Mouse (Mus musculus) spleen, postnatal 14 days (tissue): Measurements from ENCODE around the gene Cyp24a1.
A peak's percentile ranks its signal among the peaks of the same experiment; 100 is the strongest.
"Not testable (repeated sequence)": the region's sequence is repeated elsewhere in the genome, so short reads cannot be mapped to it uniquely, and the experiment has no call there.

ENCODE experiments used
- DNase-seq, 2 experiments: peaks; one replicate each; pipeline ENCODE4 v3.0.0; 2021 to 2022; ENCODE audit warnings: low spot score in 2 of 2

The Cyp24a1 gene

DNA sequence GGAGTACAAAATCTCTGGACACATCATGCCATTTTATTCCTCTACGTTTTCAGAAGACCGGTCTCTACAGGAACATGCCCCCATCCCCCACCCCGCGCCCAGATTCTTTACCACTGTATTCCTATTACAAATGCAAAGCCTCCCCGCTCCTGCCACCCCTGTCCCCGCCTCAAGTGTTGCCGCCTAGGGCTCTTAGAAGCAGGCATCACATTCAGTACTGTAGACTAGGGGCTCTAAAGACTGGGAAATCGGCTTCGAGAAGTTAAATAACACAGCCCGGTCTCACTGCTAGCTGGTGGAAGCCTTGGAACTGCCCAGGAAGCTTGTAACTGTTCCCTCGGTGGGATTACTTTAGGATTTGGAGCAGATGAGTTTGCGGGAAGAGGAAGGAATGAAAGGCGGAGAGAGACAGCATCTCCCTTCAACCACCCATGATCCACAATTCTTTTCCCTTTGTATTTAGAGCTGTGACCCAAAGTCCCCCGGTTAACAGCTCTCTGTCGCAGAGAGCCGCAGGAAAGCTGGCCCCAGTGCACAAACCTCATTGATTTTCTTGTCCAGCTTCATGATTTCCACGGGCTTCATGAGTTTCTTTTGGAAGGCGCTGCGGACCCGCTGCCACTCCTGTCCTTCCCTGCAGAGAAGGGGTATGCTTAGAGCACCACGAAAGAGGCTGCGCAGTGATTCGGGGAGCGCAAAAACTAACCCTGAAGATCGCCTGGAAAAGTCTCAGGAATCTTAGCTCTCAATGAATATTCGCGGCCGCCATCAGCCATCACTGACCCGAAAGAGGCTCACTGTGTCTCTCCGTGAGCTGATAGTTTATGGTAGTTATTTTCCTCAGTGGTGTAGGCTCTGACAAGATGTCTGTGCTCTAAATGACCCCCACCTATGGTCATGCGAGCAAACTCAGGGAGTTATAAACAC is 1.9 kb downstream of the Cyp24a1 start:
- DNase-seq, result no peak

DNA sequence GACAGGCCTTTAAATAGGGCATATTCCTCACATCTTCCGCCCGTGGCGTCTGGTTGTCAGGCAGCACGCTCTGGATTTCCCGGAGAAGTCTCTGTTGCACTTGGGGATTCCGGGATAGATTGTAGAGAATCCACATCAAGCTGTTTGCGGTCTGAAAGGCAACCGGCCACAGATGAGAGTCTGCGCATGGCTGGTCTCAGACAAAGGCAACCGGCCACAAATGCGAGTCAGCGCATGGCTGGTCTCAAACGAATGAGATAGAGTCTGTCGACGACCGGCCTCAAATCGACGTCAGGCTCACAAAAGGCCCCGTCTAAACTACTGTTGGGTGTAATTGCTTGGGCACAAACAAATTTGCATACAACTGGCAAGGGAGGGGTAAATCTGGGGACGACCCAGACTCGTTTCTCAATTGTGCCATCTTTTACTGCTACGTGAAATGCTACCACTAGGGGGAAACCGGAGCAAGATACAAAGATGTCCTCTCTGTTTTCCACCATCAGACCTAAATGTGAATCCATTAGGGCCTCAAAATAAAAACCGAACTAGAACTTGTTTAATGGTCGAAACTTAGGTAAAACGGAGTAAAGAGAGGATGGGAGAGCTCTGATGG is 8.9 kb downstream of the Cyp24a1 start:
- DNase-seq, result no peak

DNA sequence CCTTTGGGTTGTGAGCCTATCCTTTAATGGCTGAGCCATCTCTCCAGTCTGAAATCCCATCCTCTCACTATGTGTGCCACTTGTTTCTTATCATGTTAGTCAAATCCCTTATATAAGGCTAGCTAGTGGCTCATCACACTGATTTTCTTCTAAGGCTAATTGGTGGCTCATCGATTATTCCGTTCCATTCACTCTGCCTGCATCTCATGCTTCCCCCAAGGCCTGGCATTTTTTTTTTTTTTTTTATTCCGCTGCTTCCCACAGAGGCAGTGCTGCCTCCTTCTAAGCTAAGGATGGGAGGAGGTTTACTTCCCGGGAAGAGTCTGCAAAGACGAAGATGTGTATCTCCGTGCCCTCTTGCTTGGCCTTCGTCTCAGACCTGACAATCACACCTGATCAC is 9.7 kb downstream of the Cyp24a1 start:
- no peak for DNase-seq

DNA sequence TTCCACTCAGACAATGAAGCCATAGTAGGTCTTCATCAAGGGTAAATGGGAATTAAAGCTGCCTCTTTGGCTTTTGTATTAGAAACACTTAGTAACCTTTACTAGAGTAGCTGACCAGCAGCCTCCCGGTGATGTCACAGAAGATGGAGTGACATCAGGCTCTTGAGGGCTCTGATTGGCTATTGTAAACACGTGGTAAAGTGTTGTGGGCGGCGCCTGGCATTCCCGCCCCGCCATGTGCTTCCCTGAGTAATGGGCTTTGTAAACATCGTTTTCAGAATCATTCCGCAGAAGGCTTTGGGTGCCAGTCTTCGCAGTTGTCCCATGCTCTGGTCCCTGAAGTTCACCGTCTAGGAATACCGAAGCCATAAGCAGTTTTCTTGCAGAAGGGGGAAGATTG is 13.0 kb downstream of the Cyp24a1 start:
- DNase-seq, result no peak

DNA sequence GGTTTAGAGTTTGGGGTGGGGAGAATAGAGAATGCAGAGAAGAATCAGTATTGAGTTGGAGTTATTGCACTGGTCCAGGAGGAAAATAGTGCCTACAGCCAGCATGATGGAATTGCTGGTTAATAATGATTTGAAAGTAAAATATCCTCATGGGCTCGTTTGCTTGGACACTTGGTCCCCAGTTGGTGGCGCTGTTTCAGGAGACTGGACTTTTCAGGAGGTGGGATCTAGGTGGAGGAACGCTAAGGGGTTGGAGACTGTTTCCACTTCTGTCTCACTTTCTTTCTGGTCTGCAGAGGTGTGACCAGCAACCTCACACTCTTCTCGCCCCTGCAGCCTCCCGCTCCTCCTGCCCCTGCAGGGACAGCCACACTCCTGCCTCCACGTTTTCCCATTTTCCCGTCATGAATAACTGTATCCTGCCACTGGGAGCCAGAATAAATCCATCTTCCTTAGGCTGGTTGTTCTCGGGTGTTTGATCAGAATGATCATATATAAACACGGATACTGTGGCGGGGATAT is 14.9 kb downstream of the Cyp24a1 start:
- DNase-seq, result no peak

DNA sequence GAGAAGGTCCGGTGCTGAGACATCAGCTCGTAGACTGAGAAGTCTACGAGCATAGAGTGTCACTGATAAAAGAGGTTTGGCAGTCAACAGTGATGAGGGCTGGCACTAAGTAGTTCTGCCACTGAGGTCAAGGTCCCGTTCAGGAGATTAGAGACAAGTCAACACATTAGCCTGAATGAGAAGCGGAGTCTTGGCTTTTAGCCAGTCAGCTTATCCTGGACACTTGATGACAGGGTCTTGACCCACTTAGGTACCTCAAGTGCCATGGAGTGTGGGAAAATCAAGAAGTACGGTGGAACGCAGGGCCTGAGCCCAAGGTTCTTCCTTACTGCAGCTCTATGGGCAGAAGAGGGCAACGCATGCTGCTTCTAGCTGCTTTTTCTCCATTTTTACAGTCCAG is 20.3 kb downstream of the Cyp24a1 start:
- DNase-seq, result no peak

DNA sequence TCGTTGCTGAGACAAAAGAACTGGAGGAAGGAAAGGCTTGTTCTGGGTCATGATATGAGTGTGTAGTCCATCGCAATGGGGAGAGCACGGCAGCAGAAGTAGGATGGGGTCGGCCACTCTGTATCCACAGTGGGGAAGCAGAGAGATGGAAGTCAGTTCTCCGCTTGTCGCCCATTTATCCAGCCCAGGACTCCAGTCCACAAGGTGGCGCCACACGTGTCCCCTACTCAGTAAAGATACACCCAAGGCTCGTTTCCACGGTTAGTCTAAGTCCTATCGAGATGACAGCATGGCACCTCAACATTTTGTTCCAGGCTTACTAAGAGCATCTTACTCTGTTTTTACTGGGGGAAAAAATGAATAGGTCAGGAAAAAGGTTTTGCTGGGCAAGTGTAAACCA is 20.7 kb downstream of the Cyp24a1 start:
- no peak for DNase-seq

DNA sequence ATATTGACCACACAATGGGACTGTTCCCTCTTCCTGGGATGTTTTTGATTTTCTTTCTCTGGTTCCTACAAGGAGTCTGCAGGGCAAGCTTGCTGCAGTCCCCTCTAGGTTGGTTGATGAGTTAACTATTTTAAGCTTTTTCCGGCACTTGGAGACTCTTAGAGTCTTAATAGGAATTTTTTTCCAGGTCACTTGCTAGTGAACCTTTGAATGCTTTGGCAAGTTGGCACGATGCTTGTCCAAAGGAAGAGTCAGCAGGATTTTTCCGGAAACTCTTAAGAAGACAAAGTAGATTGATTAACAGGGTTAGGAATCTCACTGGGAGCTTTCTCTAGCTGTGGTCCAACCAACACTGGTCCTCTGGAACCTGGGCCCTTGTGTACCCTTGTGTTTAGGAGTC is 21.8 kb downstream of the Cyp24a1 start:
- no peak for DNase-seq

DNA sequence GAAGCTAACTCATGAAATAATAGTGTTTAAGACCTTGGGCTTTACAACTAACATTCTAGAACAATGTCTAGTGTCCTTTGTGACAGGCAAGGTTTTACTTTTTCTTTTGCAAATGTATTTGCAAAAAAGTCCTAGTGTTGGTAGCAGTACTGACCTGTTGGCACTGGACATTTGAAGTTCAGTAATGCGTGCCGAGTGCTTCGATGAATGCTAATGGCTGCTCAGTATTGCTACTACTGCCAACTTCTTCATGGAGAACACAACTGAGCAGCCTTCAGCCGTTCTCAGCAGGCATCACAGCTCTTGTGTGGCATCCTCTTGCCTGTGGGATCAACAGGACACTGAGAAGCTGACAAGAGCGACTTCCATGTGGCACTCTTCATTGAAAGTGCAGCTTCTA is 22.8 kb downstream of the Cyp24a1 start:
- no peak for DNase-seq

DNA sequence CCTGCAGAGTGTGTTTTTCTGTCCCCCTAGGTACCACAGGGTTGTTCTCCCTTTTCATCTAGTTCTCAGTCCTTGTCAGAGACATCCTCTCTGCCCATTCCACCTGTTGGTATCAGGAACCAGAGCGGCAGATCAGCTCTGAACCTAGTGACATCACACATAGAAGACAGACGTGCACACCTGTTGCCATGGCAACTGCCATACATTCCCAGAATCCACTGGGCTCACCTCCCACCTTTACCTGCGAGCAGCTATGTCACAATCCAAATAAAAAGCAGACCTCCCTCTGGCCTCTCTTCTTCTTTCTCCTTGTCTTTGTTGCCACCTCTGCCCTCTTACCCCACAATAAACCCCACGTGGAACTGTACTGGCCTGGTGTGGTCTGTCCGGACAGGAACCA is 26.4 kb downstream of the Cyp24a1 start:
- DNase-seq, result no peak

DNA sequence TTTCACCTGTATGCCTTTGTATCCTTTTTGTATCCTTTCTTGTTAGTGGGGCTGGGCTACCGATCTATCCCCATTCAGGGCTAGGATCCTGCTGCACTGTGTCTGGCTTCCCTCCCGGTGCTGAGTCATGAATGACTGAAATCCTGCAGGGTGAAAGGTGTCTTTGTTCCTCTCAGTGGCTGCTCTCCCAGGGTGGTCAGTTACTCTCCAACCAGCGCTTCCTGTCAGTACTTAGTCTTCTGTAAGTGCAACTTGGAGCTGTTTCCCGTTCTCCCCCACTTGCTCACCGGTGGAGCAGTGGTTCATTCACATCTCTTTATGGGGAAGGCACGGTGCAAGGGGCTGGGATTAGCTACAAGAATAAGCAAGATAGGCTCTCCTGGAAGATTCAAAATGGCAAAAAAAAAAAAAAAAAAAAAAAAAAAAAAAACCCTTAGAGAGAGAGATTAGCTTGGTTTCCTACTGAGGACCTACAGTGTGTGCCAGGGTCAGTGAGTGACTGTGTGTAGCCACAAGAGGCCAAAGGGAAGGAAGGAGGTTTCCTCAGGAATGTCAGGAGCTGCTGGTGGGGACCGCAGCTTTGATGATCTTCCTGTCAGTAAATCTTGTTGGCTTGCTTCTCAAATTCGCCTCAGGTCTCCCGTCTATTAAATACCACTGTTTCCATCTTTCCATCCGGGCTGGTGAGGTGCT is 27.2 kb downstream of the Cyp24a1 start:
- DNase-seq, result no peak

DNA sequence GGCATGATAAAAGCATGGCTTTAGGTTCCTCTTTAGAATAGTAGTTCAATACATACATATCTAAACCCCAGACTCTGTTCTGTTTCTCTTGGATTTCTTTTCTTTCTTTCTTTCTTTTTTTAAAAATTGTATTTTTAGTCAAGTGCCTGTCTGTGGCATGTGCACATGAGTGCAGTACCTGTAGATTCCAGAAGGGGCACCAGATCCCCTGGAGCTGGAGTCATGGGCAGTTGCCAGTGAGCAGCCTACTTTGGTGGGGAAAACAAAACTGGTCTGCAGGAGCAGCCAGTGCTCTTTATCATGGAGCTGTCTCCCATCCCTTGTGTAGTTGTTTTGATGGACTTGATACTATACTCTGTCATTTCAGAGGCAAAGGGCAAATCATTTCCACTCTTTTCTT is 28.9 kb downstream of the Cyp24a1 start:
- no peak for DNase-seq

DNA sequence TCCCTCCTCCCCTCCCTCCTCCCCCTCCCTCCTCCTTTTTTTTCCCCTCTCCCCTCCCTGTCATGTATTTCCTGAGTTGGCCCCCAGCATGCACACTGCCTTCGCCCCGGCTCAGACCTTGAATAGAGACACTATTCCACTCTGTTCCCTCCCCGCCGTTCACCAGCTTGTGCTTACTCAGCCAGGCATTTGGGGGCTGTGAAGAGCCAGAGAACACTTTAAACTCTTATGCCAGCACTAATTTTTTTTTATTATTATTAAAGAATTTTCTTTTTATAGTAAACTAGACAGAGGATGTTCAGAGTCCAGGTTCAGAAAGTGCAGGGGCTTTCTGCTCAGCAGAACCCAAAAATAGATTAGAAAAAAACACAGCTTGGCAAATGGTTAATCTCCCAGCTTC is 32.1 kb downstream of the Cyp24a1 start:
- no peak for DNase-seq

DNA sequence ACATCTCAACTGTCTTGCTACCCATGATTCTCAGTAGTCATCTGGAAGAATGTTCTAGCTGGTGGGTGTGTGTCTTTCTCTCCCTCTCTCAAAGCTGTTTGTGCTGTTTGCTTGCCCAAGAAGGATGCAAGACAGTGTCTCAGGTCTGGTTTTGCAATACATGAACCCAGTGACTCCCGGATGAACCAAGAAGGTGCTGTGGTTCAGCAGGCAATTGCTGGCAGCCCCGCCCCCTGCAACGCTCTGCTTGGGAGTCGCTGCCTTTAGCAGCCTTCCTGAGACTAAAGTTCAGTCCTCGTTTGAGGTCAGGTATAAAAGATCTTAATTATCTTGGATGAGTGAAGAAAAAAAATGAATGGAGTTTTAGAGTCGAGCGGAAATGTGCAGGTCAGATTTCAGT is 35.3 kb downstream of the Cyp24a1 start:
- DNase-seq, result no peak

DNA sequence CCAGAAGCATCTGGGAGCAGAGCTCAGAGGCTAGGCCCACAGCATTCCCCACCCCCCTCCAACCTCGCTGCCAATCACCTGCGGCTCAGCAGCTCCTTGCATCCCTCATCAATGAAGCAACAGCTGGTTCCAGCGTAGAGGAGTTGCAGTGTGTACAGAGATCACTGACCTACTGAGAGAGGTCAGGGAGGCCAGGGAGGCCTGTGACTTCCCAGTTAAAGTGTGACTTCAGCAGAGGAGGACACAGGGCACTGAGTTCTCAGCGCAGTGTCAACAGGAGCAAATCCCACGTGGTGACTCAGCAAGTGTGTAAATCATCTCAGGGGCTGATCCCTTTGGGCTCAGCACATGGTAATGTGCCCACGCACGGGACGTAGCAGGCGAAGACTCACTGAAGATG is 37.1 kb downstream of the Cyp24a1 start:
- DNase-seq, result no peak

DNA sequence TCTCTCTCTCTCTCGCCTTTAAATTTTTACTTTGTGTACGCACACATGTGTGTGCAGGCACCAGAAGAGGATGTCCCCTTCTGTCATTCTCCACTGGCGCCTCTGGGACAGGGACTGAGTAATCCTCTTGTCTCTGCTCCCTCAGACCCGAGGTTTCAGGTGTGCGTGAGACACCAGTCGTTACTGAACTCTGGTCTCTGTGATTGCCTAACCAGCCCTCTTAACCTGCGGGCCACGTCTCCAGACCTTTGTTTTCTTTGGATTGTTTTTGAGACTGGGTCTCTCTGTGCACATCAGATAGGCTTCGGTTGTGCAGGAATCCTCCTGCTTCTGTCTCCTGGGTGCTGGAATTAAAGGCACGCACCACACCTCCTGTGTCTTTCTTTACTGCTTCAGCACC is 37.8 kb downstream of the Cyp24a1 start:
- no peak for DNase-seq

DNA sequence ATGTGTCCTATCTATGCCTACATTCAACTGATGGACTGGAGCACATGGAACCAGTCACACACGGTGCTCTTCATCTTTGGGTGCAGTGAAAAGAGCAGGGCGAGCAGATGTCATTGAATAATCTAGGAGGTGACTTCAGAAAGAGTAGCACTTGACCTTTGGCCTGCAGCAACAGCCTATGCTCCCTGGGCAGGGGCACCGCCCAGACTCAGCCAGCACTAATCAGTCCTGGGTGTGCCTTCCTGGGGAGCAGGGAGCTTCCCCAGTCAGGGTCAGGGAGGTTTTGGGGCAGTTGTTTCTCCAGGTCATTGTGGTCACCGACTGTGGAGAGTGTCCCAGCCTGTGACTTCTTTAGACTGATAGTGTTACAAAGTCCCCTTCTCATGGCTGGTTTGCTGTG is 43.1 kb downstream of the Cyp24a1 start:
- DNase-seq, result not testable (repeated sequence)

DNA sequence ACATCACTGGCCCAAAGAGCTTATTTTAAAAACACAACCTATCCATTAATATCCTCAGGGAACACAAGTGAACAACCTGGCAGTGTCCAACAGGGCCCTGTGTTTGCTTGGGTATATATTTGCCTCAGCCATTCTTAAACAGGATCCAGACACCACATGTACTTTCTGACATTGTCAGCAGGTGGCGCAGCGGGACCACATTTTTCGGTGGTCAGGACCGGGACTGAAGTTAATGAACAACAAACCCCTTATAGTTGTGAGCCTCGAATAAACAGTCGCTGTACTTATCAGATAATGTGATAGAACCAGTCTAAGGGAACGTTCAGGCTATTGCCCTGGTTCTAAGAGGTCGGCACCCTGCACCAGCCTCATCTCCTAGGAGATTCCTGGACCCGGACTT is 46.0 kb downstream of the Cyp24a1 start:
- DNase-seq, result peak; percentile 20 to 51

DNA sequence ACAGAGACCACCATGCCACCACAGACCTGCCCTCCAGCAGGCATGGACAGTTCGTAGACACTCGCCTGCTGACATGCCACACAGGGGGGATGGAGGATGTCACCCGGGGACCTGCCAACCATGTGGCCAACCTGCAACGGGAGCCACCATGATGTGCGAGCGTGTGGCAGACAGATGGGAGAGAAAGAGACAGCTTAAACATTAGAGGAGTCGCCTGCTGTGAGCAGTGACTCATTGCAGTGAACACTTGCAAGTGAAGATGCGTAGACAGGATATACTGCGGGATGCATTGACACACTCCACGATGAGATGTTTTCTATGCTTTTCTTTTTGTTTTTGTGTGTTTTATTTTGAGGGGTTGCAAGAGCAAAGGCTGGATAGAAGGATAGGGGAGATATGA is 49.3 kb downstream of the Cyp24a1 start:
- no peak for DNase-seq

DNA sequence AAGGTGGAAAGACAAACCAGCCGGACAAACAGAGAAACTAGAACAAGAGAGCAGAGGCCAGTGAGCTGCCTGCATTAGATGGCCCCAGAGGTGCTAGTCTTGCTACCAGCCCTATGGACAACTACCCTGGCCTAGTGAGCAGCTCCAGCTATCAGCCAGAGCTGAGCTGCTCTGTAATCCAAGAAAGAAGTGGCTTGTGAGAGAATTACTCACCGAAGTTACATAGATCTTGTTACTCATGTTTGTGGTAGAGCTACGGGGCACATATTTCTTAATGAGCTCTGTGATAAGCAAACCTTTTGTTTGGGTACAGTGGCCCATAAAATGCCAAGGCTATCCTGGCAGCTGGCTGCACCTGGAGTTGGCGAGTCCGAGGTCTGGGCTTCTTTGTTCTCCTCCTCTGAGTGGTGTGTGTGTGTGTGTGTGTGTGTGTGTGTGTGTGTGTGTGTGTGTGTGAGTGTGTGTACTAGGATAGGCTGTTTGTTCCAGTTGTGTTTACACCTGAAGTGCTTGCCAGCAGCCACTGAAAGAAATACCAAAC is 50.0 kb downstream of the Cyp24a1 start:
- no peak for DNase-seq

DNA sequence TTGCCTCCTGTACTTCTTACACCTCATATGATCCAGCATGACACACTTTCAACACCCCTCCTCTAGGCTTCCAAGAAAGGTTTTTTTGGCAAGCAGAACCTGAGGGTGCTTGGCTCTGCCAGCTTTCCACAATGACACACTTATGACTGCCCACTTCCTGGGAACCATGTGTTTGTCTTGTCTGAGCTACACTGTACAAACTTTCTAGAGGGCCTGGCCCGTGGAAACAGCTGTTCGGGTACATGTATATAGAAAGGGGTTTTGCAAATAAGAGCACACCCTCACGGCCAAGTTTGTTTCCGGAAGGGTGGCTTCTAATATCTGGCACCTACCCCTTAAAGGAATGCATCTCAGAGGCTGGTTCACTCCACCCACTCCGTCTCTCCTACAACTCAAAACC is 51.1 kb downstream of the Cyp24a1 start:
- no peak for DNase-seq

DNA sequence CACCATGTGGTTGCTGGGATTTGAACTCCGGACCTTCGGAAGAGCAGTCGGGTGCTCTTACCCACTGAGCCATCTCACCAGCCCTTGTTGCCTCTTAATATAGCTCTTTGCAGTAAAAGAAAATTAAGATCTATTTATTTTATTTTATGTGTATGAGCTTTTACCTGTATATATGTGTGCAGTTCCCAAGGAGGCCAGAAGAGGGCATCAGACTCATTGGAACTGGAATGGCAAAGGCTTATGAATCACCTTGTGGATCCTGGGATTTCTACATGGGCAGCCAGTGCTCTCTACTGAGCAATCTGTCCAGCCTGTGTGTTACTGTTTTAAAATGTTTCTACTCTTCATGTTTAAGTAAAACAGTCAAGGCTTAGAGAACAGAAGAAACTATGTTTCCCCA is 54.4 kb downstream of the Cyp24a1 start:
- DNase-seq, result no peak
